Mouse (Mus musculus) kidney, postnatal 14 days (tissue): Measurements from ENCODE around the gene Cemip2.

ENCODE experiments used
- DNase-seq: peaks from one replicate; pipeline ENCODE4 v3.0.0; 2022; ENCODE audit warnings: mixed read lengths

Cemip2 gene

DNA sequence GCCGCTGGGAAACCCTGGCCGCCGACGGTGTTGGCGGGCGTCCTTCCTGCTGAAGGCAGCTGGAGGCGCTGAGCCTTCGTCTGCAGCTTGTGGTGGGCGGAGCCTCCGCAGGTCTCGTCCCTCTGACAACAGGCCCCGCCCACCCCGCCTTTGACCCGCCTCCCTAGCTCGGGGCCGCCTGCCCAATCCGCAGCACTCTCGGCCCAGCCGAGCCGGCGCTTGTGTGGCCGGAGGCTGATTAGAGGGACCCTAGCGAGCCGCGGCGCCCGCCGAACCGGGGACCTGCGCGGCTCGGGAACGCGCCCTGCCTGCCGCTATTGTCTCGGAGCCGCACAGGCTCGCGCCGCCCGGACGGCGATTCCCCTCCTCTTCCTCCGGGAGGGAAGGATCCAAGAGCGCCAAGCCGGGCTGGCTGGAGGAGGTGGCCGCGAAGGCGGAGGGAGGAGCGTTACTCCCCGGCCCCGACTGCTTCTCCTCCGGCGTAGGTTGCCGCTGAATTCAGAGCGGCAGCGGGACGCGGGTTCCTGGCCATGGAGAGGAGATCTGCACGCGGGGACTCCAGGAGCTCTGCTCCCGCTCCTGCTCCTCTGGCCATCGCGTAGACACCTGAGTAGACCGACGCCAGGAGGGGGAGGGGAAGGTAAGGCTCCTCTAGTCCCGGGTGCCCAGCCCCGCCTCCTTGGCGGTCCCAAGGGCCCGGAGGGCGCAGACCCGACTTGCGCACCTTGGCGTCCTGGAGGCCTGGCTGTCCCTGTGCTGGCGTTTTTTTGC lies at the start of gene Cemip2:
Cemip2 (plus strand) TSS at position 196 of the 771 bp plus-strand sequence.
- DNase-seq = peak; percentile 99

GRCm38 (mm10) chr19:21728342-21728741 lies 49.8 kb upstream of the Cemip2 start:
- DNase-seq = no peak

DNA sequence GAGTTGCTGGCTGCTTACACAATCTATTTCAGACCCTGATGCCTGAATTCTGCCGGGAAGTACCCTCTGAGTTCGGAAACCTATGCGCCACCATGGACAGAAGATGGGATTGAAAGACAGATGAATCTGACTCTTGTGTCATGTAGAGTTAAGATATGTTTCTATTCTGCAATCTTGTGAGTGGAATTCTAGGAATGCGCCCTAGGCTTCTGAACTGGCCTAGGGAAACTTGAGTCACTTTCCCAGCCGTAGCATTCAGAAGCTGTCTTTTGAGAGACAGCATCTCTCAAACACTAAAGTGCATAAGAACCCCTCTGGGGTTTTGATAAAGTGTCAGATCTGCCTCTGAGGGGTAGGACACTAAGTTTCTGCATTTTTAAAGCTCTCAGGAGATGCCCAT lies 46.3 kb upstream of the Cemip2 start:
- DNase-seq = no peak

- DNase-seq = no peak
Observed at GRCm38 (mm10) chr19:21733176-21733575, 45.0 kb upstream of the Cemip2 start.

DNA sequence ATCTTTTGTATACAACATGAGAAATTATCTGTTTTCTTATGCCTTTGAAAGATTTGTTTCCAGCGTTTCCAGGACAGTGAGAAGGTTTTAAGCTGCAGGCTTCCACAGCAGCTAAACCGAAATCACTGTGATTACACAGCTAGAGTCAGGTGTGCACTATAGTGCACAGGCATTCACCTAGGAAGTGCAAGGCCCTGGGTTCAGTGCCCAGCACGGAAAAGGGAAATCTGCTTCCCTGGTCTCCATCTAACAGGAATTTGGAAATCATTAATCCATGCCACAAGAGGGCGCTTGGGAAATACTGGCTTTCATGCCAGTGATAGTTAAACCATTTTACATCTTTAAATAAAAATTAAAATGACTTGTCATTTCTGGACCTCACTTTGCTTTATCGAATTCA lies 44.0 kb upstream of the Cemip2 start:
- peak; percentile 56 for DNase-seq

DNA sequence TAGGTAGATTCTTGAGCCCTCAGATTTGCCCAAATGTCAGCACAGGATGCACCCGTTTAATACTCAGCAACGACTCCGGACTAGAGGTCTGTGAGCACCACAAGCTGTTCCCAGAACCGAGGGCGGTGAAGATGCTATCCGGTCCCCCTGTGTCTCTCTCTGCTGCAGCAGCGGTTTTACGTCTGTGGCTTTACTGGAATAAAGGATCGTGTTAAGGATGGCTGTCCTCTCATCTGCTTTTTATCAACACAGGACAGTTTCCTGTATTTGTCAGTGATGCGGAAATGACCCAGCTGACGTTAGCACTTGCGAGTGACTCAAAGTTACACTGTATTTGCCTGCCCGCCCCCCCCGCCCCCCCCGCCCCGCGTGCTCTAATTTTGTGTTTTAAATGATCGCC lies 40.7 kb upstream of the Cemip2 start:
- DNase-seq = peak; percentile 59

GRCm38 (mm10) chr19:21737881-21738590 lies 40.1 kb upstream of the Cemip2 start:
- DNase-seq = peak; percentile 66

DNA sequence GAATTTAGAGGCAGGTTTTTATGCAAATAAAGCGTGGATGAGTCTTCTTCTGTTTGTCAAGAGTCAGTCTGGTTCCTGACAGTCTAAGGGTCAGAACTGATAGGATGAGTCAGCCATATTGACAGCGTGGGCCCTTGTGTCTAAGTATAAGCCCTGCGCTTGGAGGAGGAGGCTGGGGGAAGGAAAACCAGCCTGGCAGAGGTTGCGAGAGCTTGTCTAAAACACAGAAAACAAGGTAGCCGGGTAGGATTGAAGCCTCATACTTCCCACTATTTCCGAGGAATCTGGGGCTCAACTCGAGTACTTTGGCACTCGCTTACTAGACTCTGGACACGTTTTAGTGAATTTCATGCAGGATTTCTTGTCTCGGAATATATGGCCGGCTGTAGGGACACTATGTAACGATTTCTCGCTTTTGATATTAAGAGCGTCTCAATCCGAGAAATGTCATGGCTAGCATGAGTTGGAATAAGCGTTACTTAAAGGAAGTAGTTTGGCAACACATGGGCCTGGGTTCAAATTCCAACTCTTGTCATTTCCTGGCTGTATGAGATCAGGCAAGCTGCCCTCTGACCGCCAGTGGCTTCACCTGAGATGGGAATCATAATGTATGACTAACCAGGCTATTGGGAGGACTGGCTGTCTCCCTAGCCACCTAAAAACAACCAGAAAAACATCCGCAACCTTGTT lies 39.4 kb upstream of the Cemip2 start:
- peak; percentile 6 for DNase-seq

DNA sequence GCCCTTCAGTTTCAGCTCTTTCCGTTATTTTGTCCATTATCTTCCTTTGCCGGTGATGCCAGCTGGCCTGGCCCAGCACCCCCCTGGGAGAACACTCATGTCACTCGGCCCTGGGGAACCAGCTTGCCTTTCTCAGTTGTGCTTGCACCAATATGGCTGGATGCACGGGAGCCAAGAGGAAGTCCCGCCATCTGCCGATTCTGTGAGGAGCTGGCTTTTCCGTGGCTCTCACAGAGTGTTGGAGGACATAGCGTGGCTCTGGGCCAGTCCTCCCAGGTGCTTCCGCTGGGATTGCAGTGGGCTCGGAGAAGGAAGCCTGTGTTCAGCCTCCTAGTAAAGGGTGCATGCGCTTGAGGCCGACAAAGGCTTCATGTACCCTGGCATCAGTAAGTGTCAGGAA lies 36.0 kb upstream of the Cemip2 start:
- DNase-seq = no peak

DNA sequence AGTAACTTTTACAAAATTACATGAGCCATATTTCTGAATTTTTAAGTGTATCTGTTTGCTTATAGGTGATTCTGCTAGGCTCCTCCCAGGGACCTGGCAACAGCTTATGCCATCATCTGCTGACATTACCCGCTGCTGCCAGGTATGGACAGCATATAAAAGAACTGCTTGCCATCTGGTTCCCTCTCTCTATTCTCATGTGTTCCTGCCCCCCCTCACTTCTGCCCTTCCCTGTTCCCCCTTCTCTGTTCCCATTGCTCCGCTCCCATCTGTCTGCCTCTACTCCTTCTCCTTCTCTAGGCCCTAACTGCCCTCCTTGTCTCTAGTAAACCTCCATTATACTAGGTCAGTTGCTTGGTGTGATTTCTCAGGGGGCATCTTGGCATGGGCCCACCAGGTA lies 32.6 kb upstream of the Cemip2 start:
- DNase-seq = no peak

GRCm38 (mm10) chr19:21747356-21747755 lies 30.8 kb upstream of the Cemip2 start:
- DNase-seq = peak; percentile 75

DNA sequence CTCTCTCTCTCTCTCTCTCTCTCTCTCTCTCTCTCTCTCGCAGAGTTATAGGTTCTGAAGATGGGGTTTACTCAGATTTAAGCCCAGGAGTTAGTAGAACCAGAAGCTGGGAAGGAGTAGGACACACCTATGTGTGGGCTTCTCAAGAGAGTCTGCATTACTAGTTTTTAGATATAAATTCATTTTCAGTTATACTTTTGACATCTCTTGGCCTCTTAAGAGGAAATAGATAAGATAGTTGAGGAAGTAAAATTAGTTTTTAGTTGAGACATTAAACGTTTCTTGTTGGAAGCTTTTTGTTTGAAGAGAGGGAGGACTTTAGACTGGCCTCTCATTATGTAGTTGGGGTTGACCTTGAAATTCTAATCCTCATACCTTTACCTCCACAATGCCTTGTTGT lies 28.0 kb upstream of the Cemip2 start:
- no peak for DNase-seq

DNA sequence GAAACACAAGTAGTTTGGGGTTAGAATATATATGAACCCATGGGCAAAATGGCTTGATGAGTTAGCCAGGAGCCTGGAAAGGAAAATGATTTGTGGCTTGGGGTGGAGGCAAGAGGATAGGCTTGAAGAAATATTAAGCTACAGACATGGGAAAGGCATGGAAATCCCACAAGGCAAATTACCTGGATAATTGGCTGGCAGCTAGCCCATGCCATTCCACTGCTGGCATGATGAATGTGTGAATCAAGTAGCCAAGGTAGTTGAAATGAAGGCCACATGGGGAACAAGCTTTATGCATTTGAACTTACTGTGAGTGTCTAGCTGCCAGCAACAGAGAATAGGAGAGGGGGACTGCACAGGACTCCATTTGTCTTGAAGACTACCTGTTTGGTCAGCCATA lies 16.5 kb upstream of the Cemip2 start:
- no peak for DNase-seq

DNA sequence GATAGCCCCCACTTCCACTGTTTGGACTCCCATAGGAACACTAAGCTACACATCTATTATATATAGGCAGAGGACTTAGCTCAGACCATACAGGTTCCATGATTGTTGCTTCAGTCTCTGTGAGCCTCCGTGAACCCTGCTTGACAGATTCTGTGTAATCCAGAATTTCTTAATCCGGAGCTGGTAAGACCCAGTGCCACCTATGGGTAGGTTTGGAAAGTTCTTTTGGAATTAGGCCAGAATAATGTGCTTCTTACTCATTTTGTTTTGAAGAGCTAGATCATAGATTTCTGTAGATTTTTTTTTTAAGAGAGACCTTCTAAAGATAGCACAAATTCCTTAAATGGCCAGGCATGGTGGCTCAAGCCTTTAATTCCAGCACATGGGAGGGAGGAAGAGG lies 14.1 kb upstream of the Cemip2 start:
- no peak for DNase-seq

GRCm38 (mm10) chr19:21764738-21765137 lies 13.4 kb upstream of the Cemip2 start:
- DNase-seq = no peak

DNA sequence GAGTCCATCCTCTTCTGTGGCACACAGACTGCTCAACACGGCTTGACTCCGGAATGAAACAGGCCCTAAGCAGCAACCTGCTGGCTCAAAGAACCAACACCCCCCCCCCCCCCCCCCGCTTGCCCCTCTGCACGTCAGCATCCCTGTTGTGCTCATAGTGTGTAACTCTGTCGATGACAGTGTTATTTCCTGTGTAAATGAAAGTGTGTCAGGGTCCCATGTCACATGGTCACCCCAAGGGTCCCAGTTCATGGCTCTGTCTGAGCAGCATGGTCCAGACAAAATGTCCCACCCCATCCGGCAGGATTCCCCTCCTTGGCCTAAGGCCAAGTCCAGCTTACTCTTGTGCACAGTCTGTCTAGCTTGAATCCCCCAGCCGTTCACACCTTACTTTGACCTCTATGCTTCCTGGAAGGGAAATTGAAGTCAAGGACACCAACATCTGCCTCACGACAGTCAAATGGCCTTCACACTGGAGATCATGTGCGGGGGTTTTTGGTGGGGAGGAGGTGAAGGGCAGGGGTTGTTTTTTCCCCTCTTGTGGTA lies 10.6 kb upstream of the Cemip2 start:
- no peak for DNase-seq

DNA sequence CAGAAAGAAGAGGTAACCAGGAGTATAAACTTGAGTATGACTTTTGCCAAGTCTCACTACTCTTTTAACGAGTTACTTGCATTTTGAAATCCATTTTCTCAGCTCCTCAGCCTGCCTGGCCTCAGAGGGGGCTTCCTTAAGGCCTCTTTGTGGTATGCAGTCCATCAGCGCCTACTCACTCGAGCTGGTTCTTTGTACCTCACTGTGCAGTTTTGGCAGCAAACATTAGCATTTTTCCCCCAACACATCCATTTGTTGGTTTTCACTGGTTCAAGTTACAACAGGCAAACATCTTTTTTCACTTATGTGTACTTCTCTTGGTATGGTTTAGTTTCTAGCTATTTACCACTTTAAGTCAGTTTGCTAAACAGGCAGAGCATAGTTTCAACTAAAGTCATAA lies 8.3 kb upstream of the Cemip2 start:
- DNase-seq = no peak

GRCm38 (mm10) chr19:21771586-21771985 lies 6.6 kb upstream of the Cemip2 start:
- DNase-seq = no peak

- DNase-seq = no peak
Observed at GRCm38 (mm10) chr19:21773621-21774020, 4.5 kb upstream of the Cemip2 start.

DNA sequence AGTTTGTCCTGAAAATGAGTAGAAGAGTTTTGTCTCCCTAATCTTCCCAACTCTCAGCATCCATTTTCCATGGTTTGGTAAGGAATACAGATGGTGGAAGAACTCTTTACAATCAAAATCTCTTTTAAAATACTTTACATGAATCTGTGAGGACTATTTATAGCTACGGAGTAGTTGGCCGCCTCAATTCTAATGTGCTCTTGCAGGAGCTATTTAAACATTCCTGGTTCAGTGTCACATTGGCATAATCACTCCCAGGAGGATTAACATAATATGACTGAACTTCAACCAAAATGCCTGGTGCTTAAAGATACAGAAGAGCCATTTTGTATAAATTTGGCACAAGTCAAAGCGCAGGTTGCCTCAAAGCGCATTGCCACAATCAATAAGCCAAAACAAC lies 2.5 kb upstream of the Cemip2 start:
- DNase-seq = no peak

DNA sequence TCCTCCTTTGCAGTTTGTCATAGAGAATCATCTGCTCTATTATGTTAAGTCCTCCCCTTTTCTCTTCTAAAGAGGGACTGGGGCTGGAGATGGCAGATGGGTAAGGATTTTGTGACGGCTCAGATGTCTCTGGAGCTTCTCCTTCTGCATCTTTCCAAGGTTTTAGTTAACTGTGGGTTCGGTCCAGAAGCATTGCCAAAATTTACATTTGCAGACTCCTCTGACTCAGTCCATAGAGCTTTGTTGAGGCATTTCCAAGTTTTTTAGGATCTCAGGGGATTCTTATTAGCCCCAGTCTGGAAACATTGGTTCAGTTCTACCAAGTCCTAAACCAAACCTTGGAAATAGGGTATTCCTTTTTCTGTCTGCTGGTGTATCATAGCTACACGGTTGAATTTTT lies 1.5 kb upstream of the Cemip2 start:
- no peak for DNase-seq

- DNase-seq = peak; percentile 47
Observed at GRCm38 (mm10) chr19:21777171-21777731, 891 bp upstream of the Cemip2 start.

- DNase-seq = no peak
Observed at GRCm38 (mm10) chr19:21779106-21779505, 964 bp downstream of the Cemip2 start.
